Mouse (Mus musculus) liver, embryonic 13.5 days (tissue): Measurements from ENCODE around the gene Klrd1. TPM values are rescaled to one million over a fixed set of nuclear protein-coding genes. Genes with fewer than 3 reads are reported as not detected.
"Not testable (repeated sequence)": the region's sequence is repeated elsewhere in the genome, so short reads cannot be mapped to it uniquely, and the experiment has no call there.

Source experiments
- ATAC-seq: fragments of 200-750 bp; cut with Nextera tagmentation; 2 replicates; pipeline ENCODE4 v1.8.0; 2017; ENCODE audit warnings: low read depth, mild to moderate bottlenecking, moderate number of reproducible peaks, moderate library complexity
- DNase-seq: peaks from one replicate; pipeline ENCODE4 v3.0.0; 2022
- H3K27ac ChIP-seq: fragments of 300-500 bp; sonication (generic); 2 replicates; pipeline ENCODE4 v1.5.1; 2015; ENCODE audit warnings: moderate library complexity, mild to moderate bottlenecking, inconsistent platforms
- H3K27me3 ChIP-seq: fragments of 300-500 bp; sonication (generic); 2 replicates; pipeline ENCODE4 v1.6.1; 2015; ENCODE audit warnings: mild to moderate bottlenecking, inconsistent platforms
- H3K36me3 ChIP-seq: fragments of 300-500 bp; sonication (generic); 2 replicates; pipeline ENCODE4 v1.6.1; 2015; ENCODE audit warnings: mild to moderate bottlenecking, inconsistent platforms
- H3K4me1 ChIP-seq: fragments of 300-500 bp; sonication (generic); replicated peaks from 2 replicates; pipeline ENCODE4 v1.6.1; 2015; ENCODE audit warnings: inconsistent platforms
- H3K4me2 ChIP-seq: fragments of 300-500 bp; sonication (generic); 2 replicates; pipeline ENCODE4 v1.6.1; 2015; ENCODE audit warnings: inconsistent platforms, mild to moderate bottlenecking, moderate library complexity
- H3K4me3 ChIP-seq: fragments of 300-500 bp; sonication (generic); replicated peaks from 2 replicates; pipeline ENCODE4 v1.5.1; 2015; ENCODE audit warnings: mild to moderate bottlenecking, inconsistent platforms
- H3K9ac ChIP-seq: fragments of 300-500 bp; sonication (generic); 2 replicates; pipeline ENCODE4 v1.6.1; 2015; ENCODE audit warnings: mild to moderate bottlenecking, inconsistent platforms
- H3K9me3 ChIP-seq: fragments of 300-500 bp; sonication (generic); replicated peaks from 2 replicates; pipeline ENCODE4 v1.6.1; 2016; ENCODE audit warnings: inconsistent platforms
- WGBS: fragments of 180-500 bp; shearing (Covaris S2); methylation state at CpG from one replicate; pipeline ENCODE4 v1.1.7; 2015; ENCODE audit not compliant: insufficient replicate concordance; 5-methylcytosine and 5-hydroxymethylcytosine counted together
- polyA plus RNA-seq: library from polyadenylated mRNA; unstranded; fragments of >200 nt; fragmentation: Nextera tagmentation; extraction: Ambion mirVana; gene quantifications from 2 replicates; pipeline ENCODE4 v1.2.1, GENCODE M21; 2015

Klrd1 gene
- polyA plus RNA-seq, 1 experiment from 2014 or later: 0.48 TPM

DNA sequence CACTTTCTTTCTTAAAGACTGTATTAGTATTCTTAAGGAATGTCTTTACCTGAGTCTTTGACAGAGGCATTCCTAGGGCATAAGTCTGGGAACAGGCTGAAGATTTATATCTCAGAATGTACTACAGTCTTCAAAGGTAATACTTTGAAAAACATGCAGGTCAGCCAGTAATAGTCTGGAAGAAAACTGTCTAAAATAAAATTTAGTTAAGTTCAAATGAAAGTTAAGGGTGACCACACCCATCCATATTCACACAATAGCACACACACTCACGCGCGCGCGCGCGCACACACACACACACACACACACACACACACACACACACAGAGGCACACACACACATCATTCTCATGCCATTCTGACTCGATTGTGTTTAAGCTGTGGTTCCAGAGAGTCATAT lies 14.0 kb upstream of the Klrd1 start, which contains the start of gene Klre1:
Klre1 (plus strand) TSS at position 301 of the 400 bp plus-strand sequence.
- H3K27ac ChIP-seq: no peak within 1 kb of the TSS
- DNase-seq: no peak
- no peaks in the 10 kb centered on the region for H3K36me3 ChIP-seq
- no peaks in the 10 kb centered on the region for H3K9me3 ChIP-seq
- H3K27me3 ChIP-seq: no peaks in the 10 kb centered on the region
- no peak for ATAC-seq
- H3K4me3 ChIP-seq: no peak within 1 kb of the TSS
- H3K4me2 ChIP-seq: no peak within 1 kb of the TSS
- WGBS: 88% methylated on average over 8 of the region's 8 CpGs
- no peaks in the 10 kb centered on the region for H3K4me1 ChIP-seq
- H3K9ac ChIP-seq: no peak within 1 kb of the TSS

DNA sequence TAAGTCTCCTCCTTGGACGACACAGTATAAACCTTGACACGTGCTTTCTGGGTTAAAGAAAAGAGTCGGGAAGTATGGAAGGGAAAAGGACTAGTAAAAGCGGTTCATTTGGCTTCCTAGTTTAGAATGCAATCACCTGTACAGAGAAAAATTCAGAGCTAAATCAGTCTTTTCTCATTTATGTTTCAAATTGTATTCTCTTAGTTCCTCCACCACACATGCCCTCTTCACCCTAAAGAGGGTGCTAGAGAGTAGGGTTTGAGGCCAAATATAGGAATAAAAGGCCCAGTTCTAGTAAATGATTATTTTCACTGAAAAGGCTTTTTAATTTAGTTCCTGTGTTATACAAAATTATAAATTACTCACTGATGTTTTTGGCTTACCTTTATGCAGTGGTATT lies 10.3 kb upstream of the Klrd1 start:
- no peaks in the 10 kb centered on the region for H3K36me3 ChIP-seq

DNA sequence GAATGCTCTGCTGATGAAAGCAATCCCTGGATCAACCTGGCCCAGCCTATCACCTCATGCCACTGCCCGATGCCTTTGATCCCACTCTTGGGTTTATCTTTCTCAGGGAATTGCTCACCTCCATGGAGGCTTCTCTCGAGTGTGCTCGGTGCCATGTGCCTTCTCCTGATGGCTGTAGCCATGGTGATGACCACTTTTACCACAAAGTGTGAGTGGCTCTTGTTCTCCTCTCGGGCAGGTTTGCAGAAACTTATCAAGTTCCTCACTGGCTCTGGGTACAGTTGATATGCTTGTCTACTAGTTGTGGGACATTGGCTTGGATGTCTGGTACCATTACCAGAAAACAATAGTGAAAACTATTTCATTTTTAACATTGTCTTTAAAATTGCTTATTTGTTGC lies 9.7 kb upstream of the Klrd1 start:
- no peak overlapping the region for H3K4me3 ChIP-seq
- H3K4me2 ChIP-seq: no peak overlapping the region

More for the DNA sequence above, 10.3 kb upstream of the Klrd1 start:
- Histone ChIP-seq H3K4me2 (no peak overlapping the region), H3K27ac (no peak overlapping the region), H3K9ac (no peak overlapping the region), H3K9me3 (no peaks in the 10 kb centered on the region), H3K27me3 (no peaks in the 10 kb centered on the region), H3K4me1 (no peaks in the 10 kb centered on the region), H3K4me3 (no peak overlapping the region)
- DNase-seq: no peak
- 50% methylated on average over 4 of the region's 4 CpGs for whole genome bisulfite sequencing
- ATAC-seq: no peak

DNA sequence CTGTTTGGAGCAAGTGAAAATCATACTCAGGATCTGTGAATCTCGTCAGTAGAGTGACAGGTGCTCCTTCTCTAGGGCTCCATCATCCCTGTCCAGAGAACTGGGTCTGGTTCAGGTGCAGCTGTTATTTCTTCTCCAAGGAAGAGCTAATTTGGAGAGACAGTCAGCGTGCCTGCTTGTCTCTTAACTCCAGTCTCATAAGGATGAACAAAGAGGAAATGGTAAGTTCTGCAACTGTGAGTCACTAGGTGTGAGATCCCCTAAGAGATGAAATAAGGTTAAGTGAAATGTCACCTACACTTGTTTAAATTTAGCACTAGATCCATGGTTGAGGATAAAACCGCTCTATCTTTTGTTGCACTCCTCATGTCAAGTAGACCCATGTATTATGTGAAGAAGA lies 8.6 kb upstream of the Klrd1 start:
- Histone ChIP-seq H3K27ac (no peak overlapping the region), H3K9me3 (no peaks in the 10 kb centered on the region), H3K4me3 (no peak overlapping the region), H3K36me3 (no peaks in the 10 kb centered on the region), H3K4me1 (no peaks in the 10 kb centered on the region), H3K27me3 (no peaks in the 10 kb centered on the region), H3K9ac (no peak overlapping the region), H3K4me2 (no peak overlapping the region)
- DNase-seq (no peak), ATAC-seq (no peak)
- 49% methylated on average over 3 of the region's 3 CpGs for WGBS

More for the DNA sequence above, 9.7 kb upstream of the Klrd1 start:
- Histone ChIP-seq H3K4me1 (no peaks in the 10 kb centered on the region), H3K27me3 (no peaks in the 10 kb centered on the region), H3K9me3 (no peaks in the 10 kb centered on the region), H3K9ac (no peak overlapping the region), H3K27ac (no peak overlapping the region), H3K36me3 (no peaks in the 10 kb centered on the region)
- DNase-seq (no peak), ATAC-seq (no peak)
- WGBS: 28% methylated on average over 4 of the region's 4 CpGs

DNA sequence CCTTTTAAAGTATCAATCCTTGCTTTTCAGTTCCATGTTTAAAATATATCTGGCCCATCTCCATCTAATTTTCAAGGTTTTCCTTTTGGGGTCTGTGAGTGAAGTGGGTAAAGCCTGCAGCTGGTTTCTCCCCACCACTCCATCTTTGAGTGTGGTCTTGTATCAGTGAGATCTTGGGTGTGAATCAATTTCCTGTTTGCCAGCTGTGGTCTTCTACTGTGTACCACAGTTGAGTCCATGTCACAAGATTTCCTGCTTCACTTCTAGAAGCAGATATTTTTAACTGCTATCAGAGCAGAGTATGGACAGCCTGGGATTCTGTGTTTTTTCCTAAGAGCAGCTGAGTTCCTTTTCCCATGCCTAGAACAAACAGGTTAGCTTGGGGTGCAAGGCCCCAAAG lies 16.8 kb downstream of the Klrd1 start:
- H3K9me3 ChIP-seq: no peaks in the 10 kb centered on the region
- H3K9ac ChIP-seq: no peak overlapping the region
- no peaks in the 10 kb centered on the region for H3K27me3 ChIP-seq
- ATAC-seq: no peak
- H3K36me3 ChIP-seq: no peaks in the 10 kb centered on the region
- no peak overlapping the region for H3K27ac ChIP-seq
- H3K4me1 ChIP-seq: no peaks in the 10 kb centered on the region
- no peak for DNase-seq
- H3K4me2 ChIP-seq: no peak overlapping the region
- H3K4me3 ChIP-seq: no peak overlapping the region

DNA sequence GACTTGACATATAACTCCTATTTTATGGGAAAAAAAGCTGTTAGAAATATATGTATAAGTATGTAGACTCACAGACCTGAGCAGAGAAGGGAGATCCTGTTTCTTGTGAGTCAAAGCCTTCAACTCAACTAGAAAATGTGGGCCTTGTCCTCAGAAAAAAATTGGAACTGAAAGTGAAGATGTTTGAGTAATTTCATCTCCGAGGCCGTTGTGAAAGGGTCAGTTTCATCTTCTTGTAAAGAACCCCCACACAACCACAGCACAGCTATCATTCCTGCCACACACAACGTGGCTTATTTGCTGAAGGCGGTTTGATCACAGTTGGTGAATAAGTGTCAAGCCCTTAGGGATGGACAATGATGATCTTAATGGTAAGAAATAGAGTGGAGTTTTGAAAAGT lies 32.2 kb downstream of the Klrd1 start, which contains the start of gene Klrk1:
Klrk1 (minus strand) TSS at position 130 of the 400 bp plus-strand sequence.
- Histone ChIP-seq H3K4me2 (no peak within 1 kb of the TSS), H3K9me3 (no peaks in the 10 kb centered on the region), H3K4me3 (no peak within 1 kb of the TSS), H3K36me3 (no peaks in the 10 kb centered on the region), H3K4me1 (no peaks in the 10 kb centered on the region), H3K9ac (no peak within 1 kb of the TSS), H3K27ac (no peak within 1 kb of the TSS), H3K27me3 (no peaks in the 10 kb centered on the region)
- ATAC-seq (no peak), DNase-seq (no peak)
- WGBS: 50% methylated on average over 4 of the region's 4 CpGs

DNA sequence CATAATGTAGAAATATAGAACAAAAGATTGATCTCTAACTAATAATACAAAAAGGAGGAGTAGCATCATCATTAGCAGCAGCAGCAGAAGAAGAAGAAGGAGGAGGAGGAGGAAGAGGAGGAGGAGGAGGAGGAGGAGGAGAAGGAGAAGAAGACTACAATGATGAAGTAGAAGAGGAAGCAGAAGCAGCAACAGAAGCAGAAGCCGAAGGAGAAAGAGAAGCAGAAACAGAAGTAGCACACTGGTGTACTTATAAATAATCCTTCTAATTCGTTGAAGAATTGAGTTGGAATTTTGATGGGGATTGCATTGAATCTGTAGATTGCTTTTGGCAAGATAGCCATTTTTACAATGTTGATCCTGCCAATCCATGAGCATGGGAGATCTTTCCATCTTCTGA lies 39.5 kb downstream of the Klrd1 start:
- H3K9me3 ChIP-seq, H3K27ac ChIP-seq, H3K27me3 ChIP-seq, ATAC-seq, DNase-seq, H3K4me2 ChIP-seq, H3K4me1 ChIP-seq, H3K9ac ChIP-seq, H3K4me3 ChIP-seq, H3K36me3 ChIP-seq: not testable (repeated sequence)
- 44% methylated on average over 2 of the region's 2 CpGs for WGBS

DNA sequence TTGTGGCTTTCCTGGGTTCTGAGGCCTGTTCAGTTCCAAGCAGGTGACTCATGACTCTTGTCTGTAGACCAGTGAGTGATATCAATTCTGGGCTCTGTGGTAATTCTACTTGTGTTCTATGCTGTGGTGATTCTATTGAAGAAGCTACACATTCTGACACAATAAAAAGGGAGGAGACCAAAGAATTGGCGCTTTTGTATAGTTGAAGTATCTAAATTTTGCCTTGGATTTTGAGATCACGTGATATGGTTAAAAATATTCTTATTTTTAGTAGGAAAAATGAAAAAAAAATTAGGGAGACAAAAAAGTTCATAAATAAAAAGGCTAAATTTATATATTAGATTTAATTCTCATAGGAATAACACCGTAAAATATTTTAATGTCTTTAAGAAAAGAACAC lies 51.7 kb downstream of the Klrd1 start, which contains the start of gene Klrc3:
Klrc3 (minus strand) TSS at position 101 of the 400 bp plus-strand sequence.
- DNase-seq, H3K4me1 ChIP-seq, ATAC-seq, H3K27me3 ChIP-seq, H3K9me3 ChIP-seq, H3K9ac ChIP-seq, H3K4me3 ChIP-seq, H3K27ac ChIP-seq, H3K4me2 ChIP-seq, H3K36me3 ChIP-seq: not testable (repeated sequence)
- 63% methylated on average over 3 of the region's 3 CpGs for WGBS

DNA sequence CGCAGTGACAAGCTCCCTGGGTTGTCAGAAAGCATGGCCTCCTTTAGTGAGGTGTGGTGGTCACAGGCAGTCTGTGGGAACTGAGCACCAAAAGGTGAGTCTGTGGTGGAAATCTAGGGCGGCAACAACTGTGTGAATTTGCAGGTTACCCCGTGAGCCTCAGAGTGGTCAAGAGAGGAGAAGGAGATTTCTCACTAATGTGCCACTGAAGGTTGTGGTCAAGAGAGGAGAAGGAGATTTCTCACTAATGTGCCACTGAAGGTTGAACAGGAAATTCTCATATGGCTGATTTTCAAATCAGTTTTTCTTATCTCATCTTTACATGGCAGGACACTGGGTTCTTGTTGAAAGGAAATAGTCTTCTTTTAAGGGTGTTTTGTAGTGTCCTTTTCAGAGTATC lies 52.5 kb downstream of the Klrd1 start:
- not testable (repeated sequence) for H3K4me2 ChIP-seq, H3K4me3 ChIP-seq, H3K9ac ChIP-seq, ATAC-seq, H3K9me3 ChIP-seq, H3K36me3 ChIP-seq, H3K27ac ChIP-seq, H3K27me3 ChIP-seq, H3K4me1 ChIP-seq, DNase-seq
- 20% methylated on average over 1 of the region's 3 CpGs for WGBS

Other genes with a start within 250 kb of the Klrd1 start
- gene Clec12a, start 249.1 kb upstream of the Klrd1 start, polyA plus RNA-seq: 5.7 and 7.0 TPM in 2 replicates
- gene Clec12b, start 205.9 kb upstream of the Klrd1 start, polyA plus RNA-seq: 0.09 TPM in 1 of 2 replicates, not detected in the other
- gene Clec1b, start 194.5 kb upstream of the Klrd1 start, polyA plus RNA-seq: 27.1 and 31.4 TPM in 2 replicates
- gene Clec9a, start 182.9 kb upstream of the Klrd1 start, polyA plus RNA-seq: 0.13 and 0.17 TPM in 2 replicates
- 0.19 and 0.37 TPM in 2 replicates for gene Clec1a, start 139.8 kb upstream of the Klrd1 start, polyA plus RNA-seq
- 0.65 and 0.95 TPM in 2 replicates for gene Olr1, start 84.6 kb upstream of the Klrd1 start, polyA plus RNA-seq
- gene Tmem52b, start 79.2 kb upstream of the Klrd1 start, polyA plus RNA-seq: not detected in 2 replicates
- gene Gabarapl1, start 58.6 kb upstream of the Klrd1 start, polyA plus RNA-seq: 35.4 and 38.3 TPM in 2 replicates
- gene Klre1, start 13.9 kb upstream of the Klrd1 start, polyA plus RNA-seq: not detected in 2 replicates
- gene Klrk1, start 32.1 kb downstream of the Klrd1 start, polyA plus RNA-seq: 0.25 and 0.32 TPM in 2 replicates
- gene Klrc3, start 51.6 kb downstream of the Klrd1 start, polyA plus RNA-seq: not detected in 2 replicates
- gene Klrc2, start 68.9 kb downstream of the Klrd1 start, polyA plus RNA-seq: not detected in 2 replicates
- not detected in 2 replicates for gene Klrc1, start 87.2 kb downstream of the Klrd1 start, polyA plus RNA-seq
- not detected in 2 replicates for gene Klri1, start 125.3 kb downstream of the Klrd1 start, polyA plus RNA-seq
- gene Klri2, start 148.7 kb downstream of the Klrd1 start, polyA plus RNA-seq: not detected in 2 replicates
- gene Gm156, start 192.5 kb downstream of the Klrd1 start, polyA plus RNA-seq: not detected in 2 replicates